Mouse (Mus musculus): ENCODE results near the gene Maff.

DNA sequence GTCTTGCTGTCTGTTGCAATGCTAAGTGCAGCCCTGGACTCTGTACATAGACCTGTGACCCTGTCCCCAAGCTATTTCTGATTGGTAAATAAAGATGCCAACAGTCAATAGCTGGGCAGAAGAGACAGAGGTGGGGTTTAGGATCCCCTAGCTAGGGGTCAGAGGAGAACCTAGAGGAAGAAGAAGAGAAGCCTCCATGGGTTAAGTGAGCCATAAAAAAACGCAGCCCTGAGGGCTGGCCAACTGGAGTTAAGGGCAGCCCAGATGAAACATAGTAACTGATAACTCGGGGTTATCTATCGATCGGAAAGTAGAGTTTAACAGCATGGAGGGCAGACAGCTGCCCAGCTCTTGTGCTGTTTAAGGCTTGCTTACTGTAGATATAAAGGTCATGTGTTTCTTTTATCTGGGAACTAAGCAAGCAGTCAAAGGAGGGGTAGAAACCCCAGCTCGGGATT, 24.7 kb upstream of the Maff start:
- no peak for TF ChIP-seq CTCF (IDR thresholded peaks at IDR 0.05; ENCODE audit: extremely low read depth, insufficient read length, insufficient replicate concordance, low read depth, low read length)
- no peak for TF ChIP-seq POLR2A (IDR thresholded peaks at IDR 0.05; ENCODE audit: low read depth, low read length)

Measured in small intestine, adult 2 months (tissue).